Mouse (Mus musculus): Measurements from ENCODE around the gene Zkscan16. TPM values are rescaled to one million over a fixed set of nuclear protein-coding genes. Genes with fewer than 3 reads are reported as not detected.
A peak's percentile ranks its signal among the peaks of the same experiment; 100 is the strongest.

Zkscan16 gene
- polyA plus RNA-seq (2012; rRNA removed): 8.1 and 9.0 TPM in 2 replicates

DNA sequence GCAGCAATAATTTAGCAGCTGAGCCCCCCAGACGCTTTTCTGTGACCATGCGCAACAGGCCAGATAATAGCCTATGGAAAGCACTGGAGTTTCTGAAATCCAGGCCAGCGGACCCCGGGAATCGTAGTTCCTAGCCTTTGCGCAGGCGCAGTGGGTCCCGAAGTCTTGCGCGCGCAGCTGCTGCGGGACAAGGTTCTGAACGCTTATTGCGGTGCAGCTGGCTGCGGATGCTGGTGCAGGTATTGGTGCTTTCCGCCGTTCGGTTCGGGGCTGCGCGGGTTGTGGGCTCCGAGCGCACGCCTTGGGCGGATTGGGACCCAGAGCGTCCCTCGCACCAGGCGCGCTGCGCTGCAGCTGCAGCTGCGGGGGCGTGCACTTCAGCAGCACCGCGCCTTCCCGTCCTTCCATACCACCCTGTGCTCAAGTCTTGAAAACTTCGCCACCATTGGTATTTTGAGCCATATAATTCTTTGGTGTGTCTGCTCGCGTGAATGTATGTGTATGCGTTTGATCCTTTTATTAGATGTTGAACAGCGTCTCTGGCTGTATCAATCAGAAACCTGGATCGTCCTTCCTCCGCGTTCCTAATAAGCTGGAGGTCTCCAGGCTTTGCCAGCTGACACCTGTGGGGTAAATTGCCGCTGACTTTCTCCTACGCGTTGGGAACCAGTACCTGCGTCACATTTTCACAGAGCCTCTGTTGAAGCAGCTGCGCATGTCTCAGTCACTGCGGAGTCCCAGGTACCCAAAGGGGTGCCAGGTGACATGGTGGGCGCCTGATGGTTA is at the start of gene Zkscan16:
Gene Zkscan16, plus strand, starts transcription at position 209 of the 786 bp plus-strand sequence.
- no peak within 1 kb of the TSS; the same call in 1 of the 2 replicates for H3K27ac ChIP-seq (ENCODE audit: insufficient read depth, low read length)
- WGBS: under 1% methylated on average over 50 of the region's 50 CpGs

DNA sequence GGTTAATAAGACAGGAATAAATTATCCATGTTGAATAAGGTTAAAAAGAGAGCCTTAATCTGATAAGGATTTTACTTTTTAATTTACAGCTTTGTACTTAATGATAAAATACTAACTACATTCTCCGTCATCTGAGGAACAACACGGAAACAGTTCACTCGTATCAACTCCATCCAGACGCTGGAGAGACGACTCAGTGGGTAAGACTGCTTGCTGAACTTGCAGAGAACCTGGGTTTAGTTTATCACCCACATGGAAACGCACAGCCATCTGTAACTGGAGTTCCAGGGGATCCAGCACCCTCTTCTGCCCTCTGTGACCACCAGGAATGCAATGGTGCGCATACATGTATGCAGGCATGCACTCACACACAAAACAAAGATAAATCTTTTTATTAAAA is 49.0 kb upstream of the Zkscan16 start:
- TF ChIP-seq CTCF (IDR thresholded peaks at IDR 0.05; ENCODE audit: borderline replicate concordance, insufficient read depth, low read depth, low read length): no peak
- H3K4me1 ChIP-seq (ENCODE audit: control insufficient read depth, insufficient read depth, low read length): no peaks in the 10 kb centered on the region
- no peak overlapping the region for H3K27ac ChIP-seq (ENCODE audit: insufficient read depth, low read length)
- no peak overlapping the region for H3K4me3 ChIP-seq (replicated peaks; ENCODE audit: insufficient read depth, low read depth, low read length)
- H3K27me3 ChIP-seq (ENCODE audit: control insufficient read depth, insufficient read depth, low read length): no peaks in the 10 kb centered on the region
- DNase-seq: no peak
- WGBS: 81% methylated on average over 7 of the region's 7 CpGs

More for the DNA sequence above, at the start of gene Zkscan16:
- H3K4me3 ChIP-seq (replicated peaks; ENCODE audit: insufficient read depth, low read depth, low read length): peak within 1 kb of the TSS; percentile 92
- peaks cover 5% of the 10 kb centered on the region; the same call in 1 of the 2 replicates for H3K4me1 ChIP-seq (ENCODE audit: control insufficient read depth, insufficient read depth, low read length)
- DNase-seq: peak; percentile 87 to 91
- no peaks in the 10 kb centered on the region for H3K27me3 ChIP-seq (ENCODE audit: control insufficient read depth, insufficient read depth, low read length)
- TF ChIP-seq POLR2A (IDR thresholded peaks at IDR 0.05; ENCODE audit: borderline replicate concordance, insufficient read depth, low read length) (peak; percentile 40; the same call in 1 of the 2 replicates), CTCF (IDR thresholded peaks at IDR 0.05; ENCODE audit: borderline replicate concordance, insufficient read depth, low read depth, low read length) (no peak)

DNA sequence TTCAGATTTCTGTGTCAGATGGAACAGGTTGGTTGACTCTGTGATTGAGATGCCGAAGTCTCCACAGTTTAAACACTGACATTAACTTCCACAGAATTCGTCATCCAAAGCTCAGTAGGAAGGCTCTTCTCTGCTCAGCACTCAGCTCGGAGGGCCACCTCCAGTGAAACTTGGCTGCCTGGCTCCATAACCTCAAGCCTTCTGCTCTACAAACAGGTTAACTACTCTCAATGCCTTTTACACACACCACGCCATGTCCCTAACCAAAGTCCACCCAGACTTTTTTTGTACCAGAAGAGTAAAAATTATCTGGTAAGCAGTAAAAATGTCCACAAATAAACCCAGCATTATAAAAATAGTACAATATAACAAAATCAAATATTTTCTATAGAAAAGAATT is 46.0 kb upstream of the Zkscan16 start:
- no peak overlapping the region for H3K4me3 ChIP-seq (replicated peaks; ENCODE audit: insufficient read depth, low read depth, low read length)
- WGBS: 17% methylated on average over 4 of the region's 4 CpGs
- peak; percentile 31 to 47 for DNase-seq
- H3K27me3 ChIP-seq (ENCODE audit: control insufficient read depth, insufficient read depth, low read length): no peaks in the 10 kb centered on the region
- no peak overlapping the region for H3K27ac ChIP-seq (ENCODE audit: insufficient read depth, low read length)
- H3K4me1 ChIP-seq (ENCODE audit: control insufficient read depth, insufficient read depth, low read length): no peaks in the 10 kb centered on the region
- TF ChIP-seq CTCF (IDR thresholded peaks at IDR 0.05; ENCODE audit: borderline replicate concordance, insufficient read depth, low read depth, low read length) (no peak), POLR2A (IDR thresholded peaks at IDR 0.05; ENCODE audit: borderline replicate concordance, insufficient read depth, low read length) (no peak)

DNA sequence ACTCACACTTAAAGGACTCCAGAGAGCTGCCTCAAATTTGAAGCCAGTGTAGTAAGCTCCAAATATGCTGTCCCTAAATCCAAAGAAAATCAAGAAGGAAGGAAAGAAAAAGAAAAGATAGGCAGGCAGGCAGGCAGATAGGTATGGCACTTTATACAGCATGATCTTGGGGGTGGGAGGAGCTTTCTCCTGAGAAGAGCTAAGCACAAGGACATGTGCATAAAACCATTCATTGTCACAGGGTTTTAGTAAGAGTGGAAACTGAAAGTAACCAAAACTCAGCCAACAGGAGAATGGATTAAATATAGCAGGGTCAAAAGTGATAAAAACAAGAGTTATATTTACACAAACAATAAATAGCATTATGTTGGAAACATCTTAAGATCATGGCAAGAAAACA is 45.1 kb upstream of the Zkscan16 start:
- H3K27me3 ChIP-seq (ENCODE audit: control insufficient read depth, insufficient read depth, low read length): no peaks in the 10 kb centered on the region
- no peak overlapping the region for H3K4me3 ChIP-seq (replicated peaks; ENCODE audit: insufficient read depth, low read depth, low read length)
- DNase-seq: no peak
- no peak overlapping the region for H3K27ac ChIP-seq (ENCODE audit: insufficient read depth, low read length)
- TF ChIP-seq POLR2A (IDR thresholded peaks at IDR 0.05; ENCODE audit: borderline replicate concordance, insufficient read depth, low read length) (no peak), CTCF (IDR thresholded peaks at IDR 0.05; ENCODE audit: borderline replicate concordance, insufficient read depth, low read depth, low read length) (no peak)
- H3K4me1 ChIP-seq (ENCODE audit: control insufficient read depth, insufficient read depth, low read length): peaks cover 5% of the 10 kb centered on the region; the same call in 1 of the 2 replicates

DNA sequence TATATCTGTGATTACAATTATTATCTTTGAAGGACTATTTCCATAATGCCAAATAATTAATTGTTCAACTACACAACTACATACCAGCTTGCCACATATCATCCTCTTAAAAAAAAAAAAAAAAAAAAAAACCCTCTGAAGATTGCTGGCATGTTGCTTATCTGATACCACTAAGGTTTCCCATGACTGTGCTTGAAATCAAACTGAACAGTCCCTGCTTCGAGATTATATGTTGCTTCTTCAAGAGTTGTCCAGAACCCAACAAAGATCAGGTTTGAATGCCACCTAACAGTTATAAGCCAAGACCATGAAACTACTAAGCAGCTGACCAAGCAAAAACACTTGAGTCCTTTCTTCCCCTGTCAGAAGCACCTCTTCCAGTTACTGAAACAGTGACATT is 36.0 kb upstream of the Zkscan16 start:
- DNase-seq: no peak
- no peak for TF ChIP-seq CTCF (IDR thresholded peaks at IDR 0.05; ENCODE audit: borderline replicate concordance, insufficient read depth, low read depth, low read length)
- TF ChIP-seq POLR2A (IDR thresholded peaks at IDR 0.05; ENCODE audit: borderline replicate concordance, insufficient read depth, low read length): no peak
- Histone ChIP-seq H3K4me1 (ENCODE audit: control insufficient read depth, insufficient read depth, low read length) (peaks cover 11% of the 10 kb centered on the region; the same call in 1 of the 2 replicates), H3K27ac (ENCODE audit: insufficient read depth, low read length) (no peak overlapping the region), H3K27me3 (ENCODE audit: control insufficient read depth, insufficient read depth, low read length) (no peaks in the 10 kb centered on the region), H3K4me3 (replicated peaks; ENCODE audit: insufficient read depth, low read depth, low read length) (no peak overlapping the region)
- 85% methylated on average over 1 of the region's 1 CpGs for WGBS

DNA sequence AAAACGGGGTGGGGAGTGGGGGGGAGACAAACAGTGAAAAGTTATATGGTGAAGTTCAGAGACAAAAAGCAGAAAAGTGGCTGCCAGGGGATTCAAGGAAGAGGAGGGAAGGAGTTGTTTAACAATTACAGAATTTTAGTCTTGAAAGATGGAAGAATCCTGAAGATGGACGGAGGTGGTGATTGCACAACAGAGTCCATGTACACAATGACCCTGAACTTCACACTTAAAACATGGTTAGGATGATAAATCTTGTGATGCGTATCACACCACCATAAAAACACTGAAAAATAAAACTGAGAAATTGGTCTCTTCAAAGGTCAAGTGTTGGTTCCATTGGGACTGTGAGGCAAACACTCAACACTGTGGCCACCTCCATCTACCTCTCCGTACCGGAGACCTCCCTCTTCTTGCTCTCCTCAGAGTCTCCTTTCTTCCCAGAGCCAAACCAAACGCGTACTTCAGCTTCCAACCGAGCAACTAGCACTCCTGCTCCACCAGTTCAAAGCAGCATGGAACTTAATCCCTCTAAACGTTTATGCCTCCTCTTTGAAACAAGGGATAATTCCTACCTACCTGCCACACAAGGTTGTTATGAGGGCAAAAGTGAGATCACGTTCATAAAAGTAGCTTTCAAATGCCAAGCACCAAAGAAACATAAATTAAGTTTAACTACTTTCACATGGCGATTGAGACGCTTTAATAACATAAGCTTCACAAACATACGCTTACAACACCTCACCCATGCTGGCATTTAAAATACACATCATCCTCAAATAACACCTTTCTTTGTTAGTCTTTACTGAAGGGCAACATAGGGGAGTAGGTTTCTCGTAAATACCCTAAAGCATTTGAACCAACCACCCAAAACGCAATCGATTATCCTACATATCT is 33.0 kb upstream of the Zkscan16 start:
- WGBS: 26% methylated on average over 16 of the region's 16 CpGs
- TF ChIP-seq CTCF (IDR thresholded peaks at IDR 0.05; ENCODE audit: borderline replicate concordance, insufficient read depth, low read depth, low read length) (no peak), POLR2A (IDR thresholded peaks at IDR 0.05; ENCODE audit: borderline replicate concordance, insufficient read depth, low read length) (no peak)
- H3K27ac ChIP-seq (ENCODE audit: insufficient read depth, low read length): 0 out of 2 replicates have a peak overlapping the region, but pooled peaks have one; percentile 78
- no peaks in the 10 kb centered on the region for H3K27me3 ChIP-seq (ENCODE audit: control insufficient read depth, insufficient read depth, low read length)
- peaks cover 5% of the 10 kb centered on the region; the same call in 1 of the 2 replicates for H3K4me1 ChIP-seq (ENCODE audit: control insufficient read depth, insufficient read depth, low read length)
- H3K4me3 ChIP-seq (replicated peaks; ENCODE audit: insufficient read depth, low read depth, low read length): peak overlapping the region; percentile 92
- no peak for DNase-seq

DNA sequence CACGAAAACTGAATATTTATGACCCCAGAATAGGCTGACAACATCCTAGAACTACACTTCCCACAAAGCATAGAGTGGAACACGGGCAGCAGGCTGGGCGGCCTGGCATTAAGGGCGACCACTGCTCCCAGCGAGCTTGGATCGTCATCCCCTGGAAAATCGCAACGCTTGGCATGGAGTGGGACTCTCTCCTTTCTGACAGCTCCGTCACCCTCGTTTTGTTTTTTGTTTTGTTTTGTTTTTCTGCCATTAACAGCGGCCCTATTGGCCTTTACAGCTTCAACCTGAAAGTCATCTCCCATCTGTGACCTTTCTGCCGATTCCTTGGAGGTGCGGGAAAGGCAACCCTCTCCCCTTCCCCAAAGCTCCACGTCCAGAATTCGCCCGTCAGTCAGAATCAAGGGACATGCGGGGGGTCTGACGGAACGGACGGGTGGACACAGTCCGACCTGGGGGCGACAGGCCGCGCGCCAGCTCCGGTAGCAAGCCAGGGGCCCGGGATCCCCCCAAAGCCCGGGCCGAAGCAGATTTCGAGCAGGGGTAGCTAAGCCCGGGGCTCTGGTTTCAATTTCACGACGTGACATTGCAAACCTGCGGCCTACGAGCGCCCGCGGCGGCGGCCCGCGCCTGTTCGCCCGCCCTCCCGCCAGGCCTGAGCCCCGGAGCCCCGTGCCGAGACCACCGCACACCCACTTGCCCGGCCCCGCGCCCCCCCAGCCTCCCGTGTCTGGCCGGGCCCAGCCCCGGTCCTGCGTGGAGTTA is 32.2 kb upstream of the Zkscan16 start:
- Histone ChIP-seq H3K4me3 (replicated peaks; ENCODE audit: insufficient read depth, low read depth, low read length) (peak overlapping the region; percentile 92), H3K27me3 (ENCODE audit: control insufficient read depth, insufficient read depth, low read length) (no peaks in the 10 kb centered on the region), H3K27ac (ENCODE audit: insufficient read depth, low read length) (peak overlapping the region; percentile 78), H3K4me1 (ENCODE audit: control insufficient read depth, insufficient read depth, low read length) (peaks cover 5% of the 10 kb centered on the region; the same call in 1 of the 2 replicates)
- TF ChIP-seq POLR2A (IDR thresholded peaks at IDR 0.05; ENCODE audit: borderline replicate concordance, insufficient read depth, low read length) (peak; percentile 50; the same call in 1 of the 2 replicates), CTCF (IDR thresholded peaks at IDR 0.05; ENCODE audit: borderline replicate concordance, insufficient read depth, low read depth, low read length) (no peak)
- peak; percentile 67 to 79 for DNase-seq
- WGBS: under 1% methylated on average over 56 of the region's 56 CpGs
